Mouse (Mus musculus) heart, postnatal 36 days (tissue): ENCODE data around the gene Zfp185. TPM values are rescaled to one million over a fixed set of nuclear protein-coding genes. Genes with fewer than 3 reads are reported as not detected.
"Not testable (repeated sequence)": the region's sequence is repeated elsewhere in the genome, so short reads cannot be mapped to it uniquely, and the experiment has no call there.

Experiments
- DNase-seq, 2 experiments: peaks; one replicate each; pipeline ENCODE4 v3.0.0; 2021 to 2022
- intact Hi-C: fragments of 180-260 bp; cut with DNase I; formaldehyde crosslinking; loops from one replicate; pipeline ENCODE4 v1.15.1; 2025
- microRNA-seq, 2 experiments: library from miRNA; unstranded; fragments of <30 nt; microRNA quantifications; one replicate each; pipeline ENCODE4 v1.2.0; 2021; ENCODE audit warnings: borderline number of aligned reads in 2 of 2
- total RNA-seq, 2 experiments: library from RNA; stranded (reverse); gene quantifications; 2 replicates each; pipeline ENCODE4 v1.2.3; 2021

Gene Zfp185
- total RNA-seq, 2 experiments from 2014 or later, result 1.6 to 2.6 TPM

DNA sequence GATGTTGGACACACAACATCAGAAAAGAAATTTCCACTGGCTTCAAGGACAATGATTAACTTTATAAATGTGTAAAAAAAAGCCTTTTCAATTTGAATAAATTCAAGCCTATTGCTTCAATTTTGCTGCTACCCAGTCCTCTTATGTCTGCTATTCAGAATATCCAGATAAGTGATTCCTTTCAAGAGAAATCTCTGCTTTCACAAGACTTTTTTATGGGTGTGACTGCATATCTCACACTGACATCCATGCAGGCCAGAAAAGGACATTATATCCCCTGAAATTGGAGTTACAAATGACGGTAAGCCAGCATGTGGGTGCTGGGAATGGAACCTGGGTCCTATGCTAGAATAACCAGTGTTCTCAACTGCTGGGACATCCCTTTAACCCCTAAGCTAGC is 74.4 kb downstream of the Zfp185 start:
- intact Hi-C loops, result no loop called here
- no peak for DNase-seq

DNA sequence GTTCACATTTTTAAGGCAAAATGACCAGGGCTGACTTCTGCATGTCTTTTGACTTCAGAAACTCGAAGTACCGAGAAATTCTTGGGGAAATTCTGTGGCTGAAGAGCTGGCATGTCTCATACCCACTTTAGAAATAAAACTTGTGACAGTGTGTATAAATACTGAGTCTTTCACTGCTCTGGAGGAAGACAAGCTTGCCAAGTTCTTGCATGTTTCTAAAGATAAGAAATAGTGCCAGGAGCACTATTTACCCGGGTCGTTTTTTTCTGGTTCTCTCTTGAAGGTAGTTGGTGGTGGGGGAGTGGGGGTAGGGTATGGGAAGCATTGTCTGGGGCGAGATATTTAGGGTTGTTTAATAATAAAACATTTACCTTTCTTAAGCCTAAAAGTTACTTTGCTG is 75.2 kb downstream of the Zfp185 start:
- DNase-seq, result no peak
- intact Hi-C loops, result no loop called here

DNA sequence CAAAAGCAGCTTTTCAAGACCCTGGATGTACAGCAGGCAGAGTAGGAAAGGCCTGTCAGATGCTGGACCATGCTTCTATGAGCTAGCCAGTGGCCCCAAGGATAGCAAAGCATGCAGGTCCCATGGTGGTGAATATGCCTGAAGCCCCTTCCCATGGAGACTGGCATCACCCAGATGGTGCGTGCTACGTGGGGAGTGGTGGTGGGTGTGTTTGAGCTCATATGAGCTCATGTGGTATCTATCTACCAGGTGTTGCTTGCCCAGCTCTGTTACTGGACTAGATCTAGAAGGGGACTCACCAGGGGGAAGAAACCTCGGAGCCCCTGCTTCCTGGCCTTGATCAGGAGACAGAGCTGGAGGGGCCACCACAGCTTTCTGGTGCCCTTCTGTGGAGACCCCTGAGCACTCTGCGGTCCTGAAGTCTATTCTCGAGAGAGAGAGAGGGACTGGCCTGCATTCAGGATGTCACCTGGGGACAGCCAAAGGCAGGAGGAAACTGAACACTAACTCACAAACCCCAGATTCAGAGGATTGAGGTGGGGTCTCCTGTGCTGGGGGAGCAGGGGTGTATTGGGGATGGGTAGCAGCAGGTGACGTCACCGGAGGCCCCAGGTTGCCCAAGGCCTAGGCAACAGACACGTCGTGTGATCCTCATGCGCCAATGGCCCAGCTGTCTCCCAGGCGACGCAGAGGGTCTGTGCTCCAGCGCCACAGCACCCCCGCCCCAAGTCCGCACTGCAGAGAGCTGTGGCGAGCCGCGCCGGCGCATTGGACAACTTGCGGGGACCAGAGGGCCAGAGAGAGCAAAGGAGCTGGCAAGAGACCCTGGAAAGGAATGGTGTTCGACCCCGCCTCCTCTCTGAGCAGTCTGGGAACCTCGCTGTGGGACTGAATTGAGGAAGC is 76.6 kb downstream of the Zfp185 start:
- intact Hi-C loops, result no loop called here
- DNase-seq, result no peak

DNA sequence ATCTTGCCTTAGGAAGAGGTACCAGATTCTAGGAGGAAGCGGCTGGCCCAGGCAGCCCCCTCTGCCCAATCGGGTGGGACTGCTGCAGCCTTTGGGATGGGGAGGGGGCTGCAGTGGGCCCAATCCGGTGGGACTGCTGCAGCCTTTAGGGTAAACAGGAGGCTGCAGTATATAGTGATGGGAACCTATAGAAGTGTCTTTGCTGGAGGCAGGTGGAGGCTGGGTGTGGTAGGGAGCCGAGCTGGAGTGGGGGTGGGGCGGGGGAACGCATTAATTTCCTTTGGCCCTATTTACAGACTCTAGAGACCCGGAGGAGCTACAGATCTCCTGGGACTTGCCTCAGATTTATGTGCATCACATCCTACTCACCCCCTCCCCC is 77.3 kb downstream of the Zfp185 start, which contains the start of gene Pnma3:
Pnma3 (plus strand) TSS at position 373 of the 379 bp plus-strand sequence.
- intact Hi-C loops, result no loop called here
- DNase-seq, result no peak

DNA sequence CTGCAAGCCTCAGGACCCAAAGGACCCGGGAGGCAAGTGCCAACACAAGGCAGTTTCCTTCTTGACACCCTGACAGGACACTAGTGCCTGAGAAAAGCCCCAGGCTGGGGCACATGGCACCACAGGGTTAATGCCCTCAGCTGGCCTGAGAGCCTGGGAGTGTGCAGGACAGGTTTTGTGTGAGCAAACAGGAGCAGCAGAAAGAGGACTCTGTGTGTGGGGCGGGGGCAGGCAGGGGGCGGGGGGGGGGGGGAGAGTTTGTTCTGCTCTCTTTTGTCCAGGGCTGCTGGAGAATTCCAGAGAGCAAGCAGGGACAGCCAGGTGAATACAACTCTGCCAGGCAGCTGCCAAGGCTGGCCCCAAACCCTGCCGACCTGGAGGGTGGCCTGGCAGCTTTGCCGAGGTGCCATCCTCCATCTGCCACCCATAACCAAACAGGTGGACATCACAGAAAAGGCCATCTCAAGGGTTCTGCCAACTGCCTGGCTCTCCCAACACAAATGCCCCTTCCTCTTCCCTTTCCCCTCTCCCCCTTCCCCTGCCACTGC is 79.7 kb downstream of the Zfp185 start:
- intact Hi-C loops, DNase-seq: not testable (repeated sequence)

Small RNA genes within 50 kb of the gene (microRNA-seq; reads per million reads assigned to microRNA genes)
- gene Mir2137, result 1.4 to 2.0 reads per million in 2 experiments

Other genes with a start within 250 kb of the Zfp185 start
- gene Gabrq, start 162.2 kb upstream of the Zfp185 start, total RNA-seq, result under 1 TPM in 1 of 2 experiments, not detected in 1; 0.08 TPM
- 10 to 100 TPM; 29.2 to 29.6 TPM for gene Cetn2, start 68.9 kb upstream of the Zfp185 start, total RNA-seq
- gene Nsdhl, start 68.8 kb upstream of the Zfp185 start, total RNA-seq, result 1 to 10 TPM; 4.1 to 5.1 TPM
- gene Pnma5, start 49.8 kb downstream of the Zfp185 start, total RNA-seq, result not detected
- not detected for gene Pnma3, start 77.4 kb downstream of the Zfp185 start, total RNA-seq
- 1 to 10 TPM; 1.7 to 4.3 TPM for gene Xlr4a, start 95.1 kb downstream of the Zfp185 start, total RNA-seq
- gene Xlr3a, start 109.8 kb downstream of the Zfp185 start, total RNA-seq, result under 1 TPM; 0.19 to 0.76 TPM
- gene Gm14685, start 129.7 kb downstream of the Zfp185 start, total RNA-seq, result not detected
- not detected for gene Xlr5b, start 161.5 kb downstream of the Zfp185 start, total RNA-seq
- gene DXBay18, start 162.1 kb downstream of the Zfp185 start, total RNA-seq, result not detected
- not detected for gene Spin2d, start 189.7 kb downstream of the Zfp185 start, total RNA-seq
- gene Xlr3b, start 204.9 kb downstream of the Zfp185 start, total RNA-seq, result 1 to 10 TPM in 1 of 2 experiments, under 1 TPM in 1; 0.53 to 1.7 TPM
- 1 to 10 TPM in 1 of 2 experiments, under 1 TPM in 1; 0.42 to 2.5 TPM for gene Xlr4b, start 227.0 kb downstream of the Zfp185 start, total RNA-seq
- 1 to 10 TPM; 6.6 to 7.5 TPM for gene F8a, start 241.0 kb downstream of the Zfp185 start, total RNA-seq